Mouse (Mus musculus) brown adipose tissue, adult 24 weeks (tissue): ENCODE measurements around the gene Gjc1. TPM values are rescaled to one million over a fixed set of nuclear protein-coding genes. Genes with fewer than 3 reads are reported as not detected.

Source experiments
- H3K27ac ChIP-seq: fragments of 200-500 bp; replicated peaks from 2 replicates; pipeline ENCODE4 v1.5.1; 2012; ENCODE audit warnings: low read depth, mild to moderate bottlenecking, low read length
- H3K4me1 ChIP-seq: fragments of 200-500 bp; 2 replicates; pipeline ENCODE4 v1.6.1; 2012; ENCODE audit warnings: low read length, mixed read lengths; ENCODE audit not compliant: control insufficient read depth, insufficient read depth, insufficient read length
- H3K4me3 ChIP-seq: fragments of 200-500 bp; 2 replicates; pipeline ENCODE4 v1.5.1; 2012; ENCODE audit warnings: low read depth, mild to moderate bottlenecking, low read length, moderate library complexity; ENCODE audit not compliant: insufficient read depth
- polyA plus RNA-seq: library from polyadenylated mRNA; stranded (reverse); fragments of >200 nt; gene quantifications from 2 replicates; pipeline ENCODE4 v1.2.4, GENCODE M21; 2012; ENCODE audit not compliant: missing spikeins, insufficient read depth, insufficient read length

Gjc1 gene
- polyA plus RNA-seq, 1 experiment: 5.0 TPM

- Histone ChIP-seq H3K27ac (no peak overlapping the region), H3K4me1 (peaks cover 14% of the 10 kb centered on the region)
Observed at GRCm38 (mm10) chr11:102783443-102783842, 36.1 kb downstream of the Gjc1 start.

GRCm38 (mm10) chr11:102781523-102781922, 38.0 kb downstream of the Gjc1 start:
- Histone ChIP-seq H3K4me3 (no peak overlapping the region), H3K27ac (no peak overlapping the region), H3K4me1 (peaks cover 20% of the 10 kb centered on the region)

More at GRCm38 (mm10) chr11:102783443-102783842, 36.1 kb downstream of the Gjc1 start:
- H3K4me3 ChIP-seq: no peak overlapping the region

GRCm38 (mm10) chr11:102780986-102781351, 38.5 kb downstream of the Gjc1 start:
- Histone ChIP-seq H3K27ac (peak overlapping the region; percentile 93), H3K4me3 (no peak overlapping the region), H3K4me1 (peaks cover 20% of the 10 kb centered on the region)

GRCm38 (mm10) chr11:102780271-102780985, 39.1 kb downstream of the Gjc1 start:
- peak overlapping the region; percentile 93 for H3K27ac ChIP-seq
- peaks cover 20% of the 10 kb centered on the region for H3K4me1 ChIP-seq
- H3K4me3 ChIP-seq: peak overlapping the region; percentile 8; the same call in 1 of the 2 replicates

- peak overlapping the region; percentile 67 for H3K27ac ChIP-seq
- no peak overlapping the region for H3K4me3 ChIP-seq
- peaks cover 20% of the 10 kb centered on the region for H3K4me1 ChIP-seq
Observed at GRCm38 (mm10) chr11:102779824-102780223, 39.7 kb downstream of the Gjc1 start.

DNA sequence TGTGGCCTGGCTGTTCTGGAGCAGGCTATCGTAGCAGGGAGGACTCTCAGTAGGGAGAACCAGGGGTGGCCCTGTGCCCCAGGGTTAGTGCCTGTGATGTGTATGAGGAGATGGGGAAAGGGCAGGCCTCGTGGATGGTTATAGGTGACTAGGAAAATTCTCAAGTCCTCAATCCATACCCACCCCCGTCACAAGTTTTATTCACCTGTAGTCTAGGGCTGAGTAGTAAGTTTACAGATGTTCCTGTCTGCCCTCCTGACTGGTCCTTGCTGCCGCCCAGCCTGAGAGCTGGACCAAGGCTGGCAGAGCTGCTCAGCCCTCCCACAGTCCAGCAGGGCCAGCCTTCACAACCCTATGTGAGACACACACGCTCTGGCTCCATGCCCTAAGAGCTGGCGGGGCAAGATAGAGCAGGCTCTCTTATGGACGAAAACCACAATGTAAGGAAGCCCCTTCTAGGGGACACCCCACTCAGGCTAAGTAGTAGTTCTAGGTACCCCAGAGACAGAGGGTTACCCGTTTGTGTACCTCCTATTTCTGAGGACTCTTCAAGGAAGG, 40.3 kb downstream of the Gjc1 start:
- Histone ChIP-seq H3K4me1 (peaks cover 20% of the 10 kb centered on the region), H3K4me3 (no peak overlapping the region), H3K27ac (peak overlapping the region; percentile 67)

- H3K4me3 ChIP-seq: no peak overlapping the region
- peaks cover 20% of the 10 kb centered on the region for H3K4me1 ChIP-seq
- H3K27ac ChIP-seq: no peak overlapping the region
Observed at GRCm38 (mm10) chr11:102778597-102778996, 40.9 kb downstream of the Gjc1 start.

DNA sequence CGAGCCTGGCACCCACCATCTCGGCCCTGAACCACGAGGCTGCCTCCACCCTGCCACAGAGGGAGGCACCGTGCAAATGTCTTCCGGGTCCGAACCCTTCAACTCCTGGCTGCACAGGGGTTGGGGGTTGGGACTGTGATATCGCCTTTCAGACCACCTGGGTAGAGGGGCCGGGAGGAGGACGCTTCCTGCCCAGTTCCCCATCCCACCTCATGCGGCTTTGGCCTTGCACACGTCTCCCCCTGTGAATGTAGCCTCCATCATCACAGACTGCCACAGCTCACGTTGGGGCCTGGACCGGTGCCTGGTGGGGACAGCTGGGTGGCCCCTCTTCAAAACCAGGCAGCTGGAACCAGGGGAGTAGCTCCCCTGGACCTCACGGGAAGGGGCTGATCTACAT, 41.3 kb downstream of the Gjc1 start:
- Histone ChIP-seq H3K4me3 (no peak overlapping the region), H3K27ac (no peak overlapping the region), H3K4me1 (peaks cover 20% of the 10 kb centered on the region)

GRCm38 (mm10) chr11:102777598-102777997, 41.9 kb downstream of the Gjc1 start:
- Histone ChIP-seq H3K27ac (no peak overlapping the region), H3K4me3 (peak overlapping the region; percentile 45), H3K4me1 (peaks cover 20% of the 10 kb centered on the region)

DNA sequence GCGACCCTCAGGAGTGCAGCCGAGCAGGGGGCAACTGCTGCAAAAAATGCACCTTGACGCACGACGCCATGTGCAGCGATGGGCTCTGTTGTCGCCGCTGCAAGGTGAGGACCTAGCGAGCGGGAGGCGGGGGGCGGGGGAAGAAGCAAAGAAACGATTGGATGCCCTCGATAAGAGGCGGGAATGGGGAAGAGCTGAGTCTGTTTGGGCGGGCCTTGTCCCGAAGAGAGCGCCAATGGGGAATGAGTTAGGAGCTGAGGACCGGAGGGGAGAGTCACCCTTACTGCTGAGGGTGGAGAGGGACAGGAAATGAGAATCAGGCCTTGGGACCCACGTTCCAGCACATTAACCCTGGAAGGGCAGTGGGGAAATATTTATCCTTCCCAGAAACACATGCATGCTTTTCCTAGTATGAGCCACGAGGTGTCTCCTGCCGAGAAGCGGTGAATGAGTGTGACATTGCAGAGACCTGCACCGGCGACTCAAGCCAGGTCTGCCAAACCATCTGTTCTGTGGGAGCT, 44.8 kb downstream of the Gjc1 start:
- Histone ChIP-seq H3K27ac (no peak overlapping the region), H3K4me3 (peak overlapping the region; percentile 56), H3K4me1 (peaks cover 11% of the 10 kb centered on the region; the same call in 1 of the 2 replicates)

GRCm38 (mm10) chr11:102773713-102774611, 45.5 kb downstream of the Gjc1 start:
- Histone ChIP-seq H3K4me3 (peak overlapping the region; percentile 56), H3K27ac (no peak overlapping the region), H3K4me1 (peaks cover 6% of the 10 kb centered on the region; the same call in 1 of the 2 replicates)

GRCm38 (mm10) chr11:102772771-102773700, 46.5 kb downstream of the Gjc1 start:
- Histone ChIP-seq H3K4me1 (peaks cover 3% of the 10 kb centered on the region; the same call in 1 of the 2 replicates), H3K27ac (no peak overlapping the region), H3K4me3 (no peak overlapping the region)

DNA sequence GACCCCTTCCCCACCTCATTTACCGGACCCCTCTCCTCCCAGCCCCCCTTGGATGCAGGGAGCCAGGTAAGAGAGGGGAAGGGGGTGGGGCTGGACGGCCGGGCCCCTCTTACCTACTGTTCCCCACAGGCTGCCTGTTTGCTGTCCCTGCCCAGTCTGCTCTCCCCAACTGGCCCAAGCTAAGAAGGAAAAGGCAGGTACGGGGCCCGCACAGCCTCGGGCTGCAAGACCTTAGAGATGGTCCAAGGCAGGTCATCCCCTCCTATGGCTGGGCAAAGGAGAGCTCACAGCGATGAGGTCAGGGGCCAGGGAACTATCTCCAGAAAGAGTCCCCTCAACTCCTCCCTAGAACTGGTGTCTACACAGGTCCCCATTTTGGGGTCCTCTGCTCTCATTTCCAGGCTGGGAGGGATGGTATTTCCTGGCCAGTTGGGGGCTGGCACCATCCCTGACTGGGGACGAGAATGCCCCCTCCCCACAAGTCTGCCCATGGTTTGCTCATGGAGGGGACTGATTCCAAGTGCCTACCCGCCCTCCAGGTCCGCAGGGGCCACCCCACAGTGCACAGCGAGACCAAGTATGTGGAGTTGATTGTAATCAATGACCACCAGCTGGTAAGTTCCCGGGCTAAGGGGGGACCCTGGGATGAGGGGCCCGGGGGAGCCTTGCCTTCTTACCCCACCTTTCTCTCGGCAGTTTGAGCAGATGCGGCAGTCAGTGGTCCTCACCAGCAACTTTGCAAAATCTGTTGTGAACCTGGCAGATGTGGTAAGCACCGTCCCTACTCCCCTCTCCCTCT, 47.4 kb downstream of the Gjc1 start:
- no peak overlapping the region for H3K27ac ChIP-seq
- H3K4me3 ChIP-seq: no peak overlapping the region
- H3K4me1 ChIP-seq: no peaks in the 10 kb centered on the region
